Mouse (Mus musculus) small intestine, adult 2 months (tissue): ENCODE measurements around the gene Scpep1.

Experiments used
- CTCF ChIP-seq: fragments of 200-500 bp; IDR thresholded peaks from 2 replicates; pipeline ENCODE4 v1.5.1; 2012; ENCODE audit warnings: low read depth, mild to moderate bottlenecking, control low read depth, inconsistent platforms, low read length, moderate library complexity, mixed read lengths; ENCODE audit not compliant: insufficient replicate concordance, insufficient read length; ENCODE audit errors: extremely low read depth
- POLR2A ChIP-seq: fragments of 200-500 bp; IDR thresholded peaks from 2 replicates; pipeline ENCODE4 v1.6.1; 2012; ENCODE audit warnings: low read depth, mild to moderate bottlenecking, control low read depth, inconsistent platforms, low read length, moderate library complexity

- TF ChIP-seq CTCF (no peak), POLR2A (no peak)
Observed at GRCm38 (mm10) chr11:88904080-88904479, 51.2 kb downstream of the Scpep1 start.
